Mouse (Mus musculus) thymus, postnatal 0 days (tissue): ENCODE data around the gene Hook2. TPM values are rescaled to one million over a fixed set of nuclear protein-coding genes. Genes with fewer than 3 reads are reported as not detected.

Experiments
- DNase-seq: peaks from one replicate; pipeline ENCODE4 v3.0.0-alpha.2; 2015; ENCODE audit warnings: low spot score
- polyA plus RNA-seq: library from polyadenylated mRNA; unstranded; fragments of >200 nt; fragmentation: Nextera tagmentation; extraction: Ambion mirVana; gene quantifications from 2 replicates; pipeline ENCODE4 v1.2.1, GENCODE M21; 2015

Hook2 gene
- polyA plus RNA-seq, 1 experiment from 2014 or later: 16.0 TPM

GRCm38 (mm10) chr8:85027516-85027855 lies 37.1 kb downstream of the Hook2 start:
- no peak for DNase-seq

- DNase-seq: peak; percentile 47
Observed at GRCm38 (mm10) chr8:85027922-85028321, 37.5 kb downstream of the Hook2 start.

GRCm38 (mm10) chr8:85029271-85029670 lies 38.9 kb downstream of the Hook2 start:
- DNase-seq: no peak

- DNase-seq: no peak
Observed at GRCm38 (mm10) chr8:85032622-85033311, 42.4 kb downstream of the Hook2 start.

- no peak for DNase-seq
Observed at GRCm38 (mm10) chr8:85033867-85034266, 43.5 kb downstream of the Hook2 start.

- DNase-seq: peak; percentile 92
Observed at GRCm38 (mm10) chr8:85034764-85035163, 44.4 kb downstream of the Hook2 start.

- no peak for DNase-seq
Observed at GRCm38 (mm10) chr8:85035165-85035727, 44.8 kb downstream of the Hook2 start.

- peak; percentile 52 for DNase-seq
Observed at GRCm38 (mm10) chr8:85035728-85036310, 45.4 kb downstream of the Hook2 start.

- no peak for DNase-seq
Observed at GRCm38 (mm10) chr8:85036381-85036717, 45.9 kb downstream of the Hook2 start.

GRCm38 (mm10) chr8:85036718-85037365 lies 46.4 kb downstream of the Hook2 start, which contains the start of gene Tnpo2:
TSS of gene Tnpo2 (plus strand) at chr8:85036915.
- peak; percentile 95 for DNase-seq

GRCm38 (mm10) chr8:85037366-85037680 lies 46.9 kb downstream of the Hook2 start:
- no peak for DNase-seq

GRCm38 (mm10) chr8:85037681-85038531 lies 47.5 kb downstream of the Hook2 start:
- DNase-seq: peak; percentile 70

- DNase-seq: no peak
Observed at GRCm38 (mm10) chr8:85043619-85044018, 53.2 kb downstream of the Hook2 start.

Other genes with a start within 250 kb of the Hook2 start
- gene Nfix, start 190.3 kb upstream of the Hook2 start, polyA plus RNA-seq: 7.2 and 11.7 TPM in 2 replicates
- 4.0 and 4.4 TPM in 2 replicates for gene Dand5, start 167.8 kb upstream of the Hook2 start, polyA plus RNA-seq
- 56.4 and 57.4 TPM in 2 replicates for gene Gadd45gip1, start 159.1 kb upstream of the Hook2 start, polyA plus RNA-seq
- gene Rad23a, start 149.9 kb upstream of the Hook2 start, polyA plus RNA-seq: 120 and 141 TPM in 2 replicates
- 383 and 479 TPM in 2 replicates for gene Calr, start 143.7 kb upstream of the Hook2 start, polyA plus RNA-seq
- gene Farsa, start 133.6 kb upstream of the Hook2 start, polyA plus RNA-seq: 92.4 and 93.1 TPM in 2 replicates
- 104 and 110 TPM in 2 replicates for gene Syce2, start 118.5 kb upstream of the Hook2 start, polyA plus RNA-seq
- 27.1 and 29.1 TPM in 2 replicates for gene Gcdh, start 96.7 kb upstream of the Hook2 start, polyA plus RNA-seq
- gene Klf1, start 88.7 kb upstream of the Hook2 start, polyA plus RNA-seq: 0.37 and 0.43 TPM in 2 replicates
- 12.8 and 12.9 TPM in 2 replicates for gene Dnase2a, start 82.0 kb upstream of the Hook2 start, polyA plus RNA-seq
- 0.08 and 0.22 TPM in 2 replicates for gene Mast1, start 53.2 kb upstream of the Hook2 start, polyA plus RNA-seq
- gene Rtbdn, start 43.6 kb upstream of the Hook2 start, polyA plus RNA-seq: 0.10 and 0.23 TPM in 2 replicates
- gene Gm49661, start 21.2 kb upstream of the Hook2 start, polyA plus RNA-seq: not detected in 2 replicates
- 450 and 476 TPM in 2 replicates for gene Prdx2, start 21.0 kb upstream of the Hook2 start, polyA plus RNA-seq
- gene Rnaseh2a, start 20.8 kb upstream of the Hook2 start, polyA plus RNA-seq: 150 TPM in 2 replicates
- gene Junb, start 11.9 kb upstream of the Hook2 start, polyA plus RNA-seq: 71.2 and 71.6 TPM in 2 replicates
- 0.12 TPM in 1 of 2 replicates, not detected in the other for gene Best2, start 23.9 kb downstream of the Hook2 start, polyA plus RNA-seq
- 90.7 and 95.8 TPM in 2 replicates for gene Asna1, start 34.7 kb downstream of the Hook2 start, polyA plus RNA-seq
- 172 and 191 TPM in 2 replicates for gene Trir, start 36.2 kb downstream of the Hook2 start, polyA plus RNA-seq
- gene Tnpo2, start 46.3 kb downstream of the Hook2 start, polyA plus RNA-seq: 27.4 and 29.0 TPM in 2 replicates
- 15.0 and 18.0 TPM in 2 replicates for gene Fbxw9, start 69.5 kb downstream of the Hook2 start, polyA plus RNA-seq
- gene Gm5741, start 77.4 kb downstream of the Hook2 start, polyA plus RNA-seq: not detected in 2 replicates
- 78.0 and 80.5 TPM in 2 replicates for gene Dhps, start 81.2 kb downstream of the Hook2 start, polyA plus RNA-seq
- 142 and 149 TPM in 2 replicates for gene Wdr83os, start 90.1 kb downstream of the Hook2 start, polyA plus RNA-seq
- gene Wdr83, start 90.7 kb downstream of the Hook2 start, polyA plus RNA-seq: 53.4 and 54.2 TPM in 2 replicates
- 64.0 and 68.4 TPM in 2 replicates for gene Man2b1, start 92.7 kb downstream of the Hook2 start, polyA plus RNA-seq
- gene Zfp791, start 132.5 kb downstream of the Hook2 start, polyA plus RNA-seq: 0.50 and 0.53 TPM in 2 replicates
- gene Cks1brt, start 161.3 kb downstream of the Hook2 start, polyA plus RNA-seq: 0.05 TPM in 1 of 2 replicates, not detected in the other
- not detected in 2 replicates for gene Olfr371, start 235.4 kb downstream of the Hook2 start, polyA plus RNA-seq